Mouse (Mus musculus) layer of hippocampus, postnatal 10 days (tissue): Measurements from ENCODE around the gene Mgat4b. TPM values are rescaled to one million over a fixed set of nuclear protein-coding genes. Genes with fewer than 3 reads are reported as not detected.
A peak's percentile ranks its signal among the peaks of the same experiment; 100 is the strongest.

Source experiments
- DNase-seq, 2 experiments: peaks; one replicate each; pipeline ENCODE4 v3.0.0; 2021; ENCODE audit warnings: low spot score in 2 of 2
- total RNA-seq, 2 experiments: library from RNA; stranded (reverse); gene quantifications; 2 replicates each; pipeline ENCODE4 v1.2.3; 2021

Mgat4b gene
- total RNA-seq, 2 experiments from 2014 or later = 201 to 243 TPM

GRCm38 (mm10) chr11:50245269-50245668 lies 34.6 kb downstream of the Mgat4b start:
- DNase-seq = no peak

GRCm38 (mm10) chr11:50248473-50249171 lies 37.9 kb downstream of the Mgat4b start:
- no peak for DNase-seq

GRCm38 (mm10) chr11:50252166-50252565 lies 41.5 kb downstream of the Mgat4b start:
- no peak for DNase-seq

GRCm38 (mm10) chr11:50252684-50253265 lies 42.1 kb downstream of the Mgat4b start:
- no peak for DNase-seq

GRCm38 (mm10) chr11:50253393-50253792 lies 42.7 kb downstream of the Mgat4b start:
- no peak for DNase-seq

GRCm38 (mm10) chr11:50254010-50254580 lies 43.4 kb downstream of the Mgat4b start:
- DNase-seq = peak; percentile 65 to 74

GRCm38 (mm10) chr11:50256615-50257014 lies 45.9 kb downstream of the Mgat4b start:
- no peak for DNase-seq

- DNase-seq = peak; percentile 38 to 55
Observed at GRCm38 (mm10) chr11:50258310-50258709, 47.6 kb downstream of the Mgat4b start.

GRCm38 (mm10) chr11:50262020-50262419 lies 51.3 kb downstream of the Mgat4b start:
- DNase-seq = no peak

- DNase-seq = no peak
Observed at GRCm38 (mm10) chr11:50263198-50263597, 52.5 kb downstream of the Mgat4b start.

GRCm38 (mm10) chr11:50265931-50266330 lies 55.2 kb downstream of the Mgat4b start:
- peak in 1 of 2 experiments; percentile 38 for DNase-seq

GRCm38 (mm10) chr11:50266997-50267396 lies 56.3 kb downstream of the Mgat4b start:
- DNase-seq = no peak

GRCm38 (mm10) chr11:50269163-50269562 lies 58.5 kb downstream of the Mgat4b start:
- no peak for DNase-seq

- DNase-seq = no peak
Observed at GRCm38 (mm10) chr11:50269885-50270284, 59.2 kb downstream of the Mgat4b start.

GRCm38 (mm10) chr11:50272819-50273218 lies 62.1 kb downstream of the Mgat4b start:
- no peak for DNase-seq

- DNase-seq = no peak
Observed at GRCm38 (mm10) chr11:50275077-50275476, 64.4 kb downstream of the Mgat4b start.

GRCm38 (mm10) chr11:50275568-50276151 lies 65.0 kb downstream of the Mgat4b start:
- DNase-seq = no peak

- no peak for DNase-seq
Observed at GRCm38 (mm10) chr11:50277025-50277424, 66.3 kb downstream of the Mgat4b start.

- DNase-seq = no peak
Observed at GRCm38 (mm10) chr11:50277706-50278105, 67.0 kb downstream of the Mgat4b start.

GRCm38 (mm10) chr11:50279005-50279404 lies 68.3 kb downstream of the Mgat4b start:
- DNase-seq = no peak

GRCm38 (mm10) chr11:50280053-50280452 lies 69.4 kb downstream of the Mgat4b start:
- DNase-seq = no peak
